Mouse (Mus musculus): Measurements from ENCODE around the gene Arhgef25.
"Not testable (repeated sequence)": the region's sequence is repeated elsewhere in the genome, so short reads cannot be mapped to it uniquely, and the experiment has no call there.

Arhgef25 gene

GRCm38 (mm10) chr10:127166404-127166715 lies 23.5 kb downstream of the Arhgef25 start:
- in situ Hi-C loops (cut with MboI, MseI), result no loop called here

DNA sequence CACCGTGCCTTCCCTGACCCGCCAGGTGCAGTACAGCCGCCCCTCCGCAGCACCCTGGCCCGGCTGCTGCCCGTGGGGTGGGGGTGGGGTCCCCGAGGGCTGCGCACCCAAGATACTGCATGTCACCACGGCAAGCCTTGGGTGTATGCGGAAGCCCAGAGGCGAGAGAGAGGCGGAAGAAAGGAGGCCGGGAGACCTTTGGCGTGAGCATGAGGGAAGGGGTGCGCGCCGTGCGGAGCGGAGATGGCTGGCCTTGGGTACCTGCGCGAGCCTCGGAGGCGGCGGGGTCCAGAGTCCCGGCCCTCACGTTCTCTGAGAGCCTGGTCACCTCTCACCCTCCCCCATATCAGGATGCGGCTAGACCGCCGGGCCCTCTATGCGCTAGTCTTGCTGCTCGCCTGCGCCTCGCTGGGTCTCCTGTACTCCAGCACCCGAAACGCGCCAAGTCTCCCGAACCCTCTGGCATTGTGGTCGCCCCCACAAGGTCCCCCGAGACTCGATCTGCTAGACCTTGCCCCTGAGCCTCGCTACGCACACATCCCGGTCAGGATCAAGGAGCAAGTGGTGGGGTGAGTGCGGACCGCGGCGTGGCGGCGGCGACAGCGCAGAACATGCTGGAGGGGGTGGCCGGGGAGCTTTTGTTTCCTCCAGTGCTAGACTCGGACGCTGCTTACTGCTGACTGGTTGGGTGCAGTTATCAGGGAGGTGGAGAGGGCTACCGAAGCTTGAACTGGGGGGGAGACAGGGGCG lies 24.1 kb downstream of the Arhgef25 start:
- in situ Hi-C loops (cut with MboI, MseI), result no loop called here

DNA sequence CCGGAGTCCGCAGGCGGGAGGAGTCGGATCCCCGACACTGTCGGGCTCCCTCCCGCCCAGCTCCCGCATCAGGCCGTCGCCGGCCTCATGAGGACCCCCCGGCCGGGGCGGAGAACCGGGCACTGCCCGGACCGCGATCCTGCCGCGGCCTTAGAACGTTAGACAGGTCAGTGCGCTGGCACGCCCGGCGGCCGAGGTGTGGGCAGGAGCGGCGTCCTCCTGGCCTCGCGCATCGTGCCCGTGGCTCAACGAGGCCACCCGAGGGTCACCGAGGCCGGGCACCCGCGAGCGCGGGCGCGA lies 24.6 kb downstream of the Arhgef25 start:
- in situ Hi-C loops (cut with MboI, MseI), result no loop called here

- in situ Hi-C loops (cut with MboI, MseI), result no loop called here
Measured at GRCm38 (mm10) chr10:127164631-127165353, 25.1 kb downstream of the Arhgef25 start, which contains the start of gene B4galnt1. Gene B4galnt1 (plus strand): TSS chr10:127165225.

- in situ Hi-C loops (cut with MboI, MseI), result no loop called here
Measured at GRCm38 (mm10) chr10:127164190-127164589, 25.7 kb downstream of the Arhgef25 start.

DNA sequence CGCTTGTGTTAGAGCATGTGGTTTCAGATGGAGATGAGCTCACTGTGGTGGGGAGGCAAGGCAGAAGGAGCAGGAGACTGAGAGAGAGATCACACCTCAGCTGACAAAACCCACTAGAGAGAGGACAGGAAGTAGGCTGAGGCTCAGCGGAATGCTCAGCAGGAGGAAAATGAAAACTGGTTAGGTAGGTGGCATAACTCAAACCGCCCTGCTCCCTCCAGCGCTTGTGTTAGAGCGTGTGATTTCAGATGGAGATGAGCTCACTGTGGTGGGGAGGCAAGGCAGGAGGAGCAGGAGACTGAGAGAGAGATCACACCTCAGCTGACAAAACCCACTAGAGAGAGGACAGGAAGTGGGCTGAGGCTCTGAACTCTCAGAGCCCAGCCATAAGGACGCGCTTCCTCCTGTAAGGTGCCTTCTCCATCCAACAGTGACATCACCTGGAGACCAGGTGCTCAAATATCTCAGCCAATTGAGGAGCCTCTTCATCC lies 27.1 kb downstream of the Arhgef25 start:
- in situ Hi-C loops (cut with MboI, MseI), result not testable (repeated sequence)

GRCm38 (mm10) chr10:127160728-127161127 lies 29.2 kb downstream of the Arhgef25 start:
- in situ Hi-C loops (cut with MboI, MseI), result no loop called here

GRCm38 (mm10) chr10:127160081-127160480 lies 29.8 kb downstream of the Arhgef25 start:
- in situ Hi-C loops (cut with MboI, MseI), result no loop called here

DNA sequence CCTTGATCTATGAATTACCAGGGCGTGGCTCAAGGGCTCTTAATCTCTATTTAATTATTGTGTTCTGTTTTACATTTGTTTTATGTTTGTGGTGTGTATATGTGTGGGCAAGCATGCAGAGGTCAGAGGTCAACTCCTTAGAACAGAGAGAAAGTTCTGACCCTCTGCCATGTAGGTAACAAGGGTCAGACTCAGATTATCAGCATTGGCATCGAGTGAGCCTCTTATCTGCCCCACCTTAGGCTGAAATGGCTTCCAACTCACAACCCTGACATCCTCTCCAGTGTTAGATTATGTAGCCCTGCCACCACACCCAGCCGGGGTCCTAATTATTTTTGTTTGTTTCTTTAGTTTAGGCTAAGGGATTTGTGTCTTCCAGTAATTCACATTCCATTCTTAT lies 31.4 kb downstream of the Arhgef25 start:
- in situ Hi-C loops (cut with MboI, MseI), result no loop called here

DNA sequence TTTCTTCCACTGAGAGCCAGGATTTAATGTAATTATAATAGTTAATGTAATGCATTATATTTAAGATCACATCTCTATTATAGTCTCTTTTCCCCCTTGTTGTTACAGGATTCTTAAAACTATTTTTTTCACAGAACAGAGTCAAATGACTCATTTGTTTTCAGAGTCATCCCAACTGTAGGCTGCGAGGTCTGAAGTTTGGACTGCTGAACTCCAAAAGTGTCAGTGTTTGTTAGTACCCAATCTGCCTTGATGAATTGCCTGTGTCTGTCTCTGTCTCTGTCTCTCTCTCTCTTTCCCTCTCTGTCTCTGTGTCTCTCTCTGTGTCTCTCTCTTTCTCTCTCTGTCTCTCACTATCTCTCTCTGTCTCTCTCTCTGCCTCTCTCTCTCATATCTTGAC lies 33.4 kb downstream of the Arhgef25 start:
- in situ Hi-C loops (cut with MboI, MseI), result no loop called here

GRCm38 (mm10) chr10:127156089-127156488 lies 33.8 kb downstream of the Arhgef25 start:
- in situ Hi-C loops (cut with MboI, MseI), result no loop called here

DNA sequence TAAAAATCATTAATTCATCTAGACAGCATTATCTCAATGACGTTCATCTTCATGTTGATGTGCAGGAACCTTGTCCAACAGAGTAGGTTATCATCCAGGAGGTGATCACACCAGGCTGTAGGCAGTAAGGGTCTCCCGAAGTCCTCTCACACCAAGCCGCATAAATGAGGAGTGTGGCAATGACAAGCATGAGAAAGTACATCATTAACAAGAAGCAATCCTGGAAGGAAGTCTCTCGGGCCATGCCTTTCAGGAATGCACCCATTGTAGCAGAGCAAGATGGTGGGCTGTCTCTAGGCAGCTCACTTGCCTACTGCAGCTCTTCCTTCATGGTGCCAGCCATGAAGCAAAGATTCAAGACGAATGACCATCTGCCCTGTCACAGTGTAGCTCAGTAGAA lies 35.2 kb downstream of the Arhgef25 start:
- in situ Hi-C loops (cut with MboI, MseI), result no loop called here

GRCm38 (mm10) chr10:127154241-127154640 lies 35.6 kb downstream of the Arhgef25 start:
- in situ Hi-C loops (cut with MboI, MseI), result no loop called here

- in situ Hi-C loops (cut with MboI, MseI), result no loop called here
Measured at GRCm38 (mm10) chr10:127153323-127153722, 36.6 kb downstream of the Arhgef25 start.

DNA sequence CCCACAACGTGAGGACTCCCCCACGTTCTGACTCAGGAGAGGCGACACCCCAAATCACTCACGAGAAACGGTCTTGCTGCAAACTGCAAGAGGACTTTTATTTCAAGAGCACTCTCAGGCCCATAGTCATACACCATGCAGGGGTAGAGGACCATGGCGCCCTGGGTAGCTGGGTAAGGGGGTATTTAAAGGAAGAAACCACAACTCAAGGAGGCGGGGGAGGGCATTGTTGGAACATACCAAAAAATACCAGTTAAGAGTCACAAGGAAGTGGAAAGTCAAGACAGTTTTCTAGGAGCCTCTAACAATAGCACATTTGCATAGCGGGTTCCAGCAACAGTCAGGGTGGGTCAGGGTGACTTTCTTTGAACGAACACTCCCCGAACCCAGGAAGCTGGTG lies 37.3 kb downstream of the Arhgef25 start:
- in situ Hi-C loops (cut with MboI, MseI), result not testable (repeated sequence)

DNA sequence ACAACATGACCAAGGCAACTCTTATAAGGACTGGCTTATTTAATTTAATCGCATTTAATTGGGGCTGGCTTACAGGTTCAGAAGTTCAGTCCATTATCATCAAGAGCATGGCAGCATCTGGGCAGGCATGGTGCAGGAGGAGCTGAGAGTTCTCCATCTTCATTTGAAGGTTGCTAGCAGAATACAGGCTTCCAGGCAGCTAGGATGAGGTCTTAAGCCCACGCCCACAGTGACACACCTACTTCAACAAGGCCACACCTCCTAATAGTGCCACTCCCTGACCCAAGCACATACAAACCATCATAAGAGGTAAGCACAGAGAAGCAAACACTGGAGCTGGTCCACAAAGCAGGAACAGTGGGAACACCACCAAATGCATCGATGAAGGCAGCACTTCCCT lies 38.6 kb downstream of the Arhgef25 start:
- in situ Hi-C loops (cut with MboI, MseI), result not testable (repeated sequence)

GRCm38 (mm10) chr10:127150471-127150872 lies 39.4 kb downstream of the Arhgef25 start:
- in situ Hi-C loops (cut with MboI, MseI), result no loop called here

DNA sequence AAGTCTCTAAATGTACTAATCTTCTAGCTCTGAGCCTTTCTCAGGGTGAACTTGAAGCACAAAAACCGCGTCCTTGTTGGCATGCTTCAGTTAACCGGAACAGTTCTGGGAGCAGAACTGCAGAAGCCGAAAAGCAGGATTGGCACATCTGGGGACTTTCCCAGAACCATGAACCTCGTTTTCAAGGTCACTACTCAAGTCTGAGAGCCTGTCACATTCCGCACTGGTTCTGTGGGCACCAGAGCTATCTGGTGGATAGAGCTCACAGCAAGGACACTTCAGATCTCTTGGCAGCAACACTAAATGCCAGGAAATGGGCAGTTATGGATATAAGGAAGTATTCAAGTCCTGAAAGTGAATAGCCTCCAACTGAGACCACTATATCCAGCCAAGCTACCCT lies 42.7 kb downstream of the Arhgef25 start:
- in situ Hi-C loops (cut with MboI, MseI), result no loop called here

GRCm38 (mm10) chr10:127145303-127145702 lies 44.6 kb downstream of the Arhgef25 start:
- in situ Hi-C loops (cut with MboI, MseI), result no loop called here

DNA sequence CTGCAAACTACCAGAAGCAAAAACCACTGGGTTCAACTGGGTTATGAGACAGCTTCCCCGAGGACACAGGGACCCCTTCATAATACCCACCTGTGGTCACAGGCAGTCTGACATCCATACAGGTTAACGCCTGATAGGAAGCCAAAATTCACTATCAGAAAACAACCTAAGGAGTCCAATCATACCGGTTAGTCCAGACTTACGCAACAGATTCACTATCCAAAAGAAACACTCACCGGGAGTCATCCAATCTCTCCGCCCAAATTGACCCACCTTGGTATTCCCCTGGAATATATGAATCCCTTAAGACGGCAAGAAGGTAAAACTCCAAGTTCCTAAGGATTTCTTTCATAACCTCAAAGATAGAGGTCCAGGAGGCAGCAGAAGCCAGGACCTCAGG lies 45.3 kb downstream of the Arhgef25 start:
- in situ Hi-C loops (cut with MboI, MseI), result no loop called here

GRCm38 (mm10) chr10:127143228-127143627 lies 46.7 kb downstream of the Arhgef25 start:
- in situ Hi-C loops (cut with MboI, MseI), result no loop called here

- in situ Hi-C loops (cut with MboI, MseI), result no loop called here
Measured at GRCm38 (mm10) chr10:127141500-127141899, 48.4 kb downstream of the Arhgef25 start.

- in situ Hi-C loops (cut with MboI, MseI), result no loop called here
Measured at GRCm38 (mm10) chr10:127140971-127141370, 48.9 kb downstream of the Arhgef25 start.
